Mouse (Mus musculus): ENCODE data around the gene Map4k2.

The Map4k2 gene

GRCm38 (mm10) chr19:6347615-6348014 lies 6.7 kb downstream of the Map4k2 start:
- no peak for DNase-seq

GRCm38 (mm10) chr19:6348717-6349116 lies 7.8 kb downstream of the Map4k2 start:
- no peak for DNase-seq

- no peak for DNase-seq
Observed at GRCm38 (mm10) chr19:6349215-6349983, 8.5 kb downstream of the Map4k2 start.

GRCm38 (mm10) chr19:6351431-6352106 lies 10.6 kb downstream of the Map4k2 start:
- DNase-seq: no peak

GRCm38 (mm10) chr19:6352107-6352505 lies 11.2 kb downstream of the Map4k2 start:
- DNase-seq: no peak

- DNase-seq: no peak
Observed at GRCm38 (mm10) chr19:6354030-6354429, 13.1 kb downstream of the Map4k2 start.

GRCm38 (mm10) chr19:6361291-6361690 lies 20.4 kb downstream of the Map4k2 start:
- no peak for DNase-seq

- DNase-seq: no peak
Observed at GRCm38 (mm10) chr19:6363091-6363410, 22.1 kb downstream of the Map4k2 start.

GRCm38 (mm10) chr19:6363411-6364240 lies 22.7 kb downstream of the Map4k2 start, which contains the start of gene Sf1:
Sf1 (plus strand) TSS chr19:6363690.
- DNase-seq: peak; percentile 100

- peak; percentile 94 for DNase-seq
Observed at GRCm38 (mm10) chr19:6364317-6364725, 23.4 kb downstream of the Map4k2 start.

GRCm38 (mm10) chr19:6364842-6365241 lies 23.9 kb downstream of the Map4k2 start:
- no peak for DNase-seq

GRCm38 (mm10) chr19:6370175-6370574 lies 29.2 kb downstream of the Map4k2 start:
- no peak for DNase-seq

GRCm38 (mm10) chr19:6372433-6372832 lies 31.5 kb downstream of the Map4k2 start:
- DNase-seq: no peak

- DNase-seq: peak; percentile 93
Observed at GRCm38 (mm10) chr19:6373539-6374400, 32.8 kb downstream of the Map4k2 start.

- DNase-seq: no peak
Observed at GRCm38 (mm10) chr19:6374571-6374970, 33.6 kb downstream of the Map4k2 start.

GRCm38 (mm10) chr19:6375423-6376254 lies 34.7 kb downstream of the Map4k2 start:
- no peak for DNase-seq

GRCm38 (mm10) chr19:6376255-6376564 lies 35.3 kb downstream of the Map4k2 start:
- peak; percentile 67 for DNase-seq

GRCm38 (mm10) chr19:6376643-6377042 lies 35.7 kb downstream of the Map4k2 start:
- no peak for DNase-seq

GRCm38 (mm10) chr19:6377327-6378040 lies 36.5 kb downstream of the Map4k2 start:
- DNase-seq: no peak

GRCm38 (mm10) chr19:6380411-6381166 lies 39.7 kb downstream of the Map4k2 start:
- no peak for DNase-seq

Data from lung, postnatal 14 days (tissue).